Mouse (Mus musculus) stomach, postnatal 0 days (tissue): ENCODE data around the gene Mb. TPM values are rescaled to one million over a fixed set of nuclear protein-coding genes. Genes with fewer than 3 reads are reported as not detected.

Experiments used
- ATAC-seq: fragments of 200-750 bp; cut with Nextera tagmentation; 2 replicates; pipeline ENCODE4 v1.8.0; 2017; ENCODE audit not compliant: low FRiP score, low TSS enrichment
- DNase-seq: peaks from one replicate; pipeline ENCODE4 v3.0.0-alpha.2; 2016; ENCODE audit warnings: low spot score
- H3K27ac ChIP-seq: fragments of 300-500 bp; sonication (generic); replicated peaks from 2 replicates; pipeline ENCODE4 v1.5.1; 2014; ENCODE audit warnings: mild to moderate bottlenecking, control low read depth
- H3K27me3 ChIP-seq: fragments of 300-500 bp; sonication (generic); 2 replicates; pipeline ENCODE4 v1.6.1; 2014; ENCODE audit warnings: low read length; ENCODE audit not compliant: control insufficient read depth, insufficient read depth
- H3K36me3 ChIP-seq: fragments of 300-500 bp; sonication (generic); 2 replicates; pipeline ENCODE4 v1.6.1; 2014; ENCODE audit warnings: low read length, mixed read lengths; ENCODE audit not compliant: control insufficient read depth, insufficient read depth
- H3K4me1 ChIP-seq: fragments of 300-500 bp; sonication (generic); replicated peaks from 2 replicates; pipeline ENCODE4 v1.6.1; 2014; ENCODE audit warnings: antibody characterized with exemption; ENCODE audit not compliant: control insufficient read depth, insufficient read depth
- H3K4me2 ChIP-seq: fragments of 300-500 bp; sonication (generic); replicated peaks from 2 replicates; pipeline ENCODE4 v1.6.1; 2014; ENCODE audit warnings: low read depth, mild to moderate bottlenecking, control low read depth, moderate library complexity
- H3K4me3 ChIP-seq: fragments of 300-500 bp; sonication (generic); 2 replicates; pipeline ENCODE4 v1.5.1; 2014; ENCODE audit warnings: low read depth, low read length, control low read depth
- H3K9ac ChIP-seq: fragments of 300-500 bp; sonication (generic); 2 replicates; pipeline ENCODE4 v1.6.1; 2014; ENCODE audit warnings: mild to moderate bottlenecking, low read length, control low read depth, mixed read lengths
- H3K9me3 ChIP-seq: fragments of 300-500 bp; sonication (generic); 2 replicates; pipeline ENCODE4 v1.6.1; 2016; ENCODE audit warnings: low read length; ENCODE audit not compliant: control insufficient read depth
- CTCF ChIP-seq: IDR thresholded peaks from 2 replicates; pipeline ENCODE4 v1.5.1; 2016; ENCODE audit warnings: antibody characterized with exemption, low read depth, mild to moderate bottlenecking, moderate library complexity
- EP300 ChIP-seq: optimal IDR thresholded peaks from 2 replicates; pipeline ENCODE3; 2016; ENCODE audit warnings: antibody characterized with exemption
- WGBS: fragments of 180-500 bp; shearing (Covaris S2); extraction: QIAGEN DNeasy Blood & Tissue Kit; methylation state at CpG from one replicate; pipeline ENCODE4 v1.1.7; 2014; 5-methylcytosine and 5-hydroxymethylcytosine counted together
- polyA plus RNA-seq: library from polyadenylated mRNA; unstranded; fragments of >200 nt; fragmentation: Nextera tagmentation; extraction: Ambion mirVana; gene quantifications from 2 replicates; pipeline ENCODE4 v1.2.1, GENCODE M21; 2015

Mb gene
- 0.91 and 1.1 TPM in 2 replicates for polyA plus RNA-seq

DNA sequence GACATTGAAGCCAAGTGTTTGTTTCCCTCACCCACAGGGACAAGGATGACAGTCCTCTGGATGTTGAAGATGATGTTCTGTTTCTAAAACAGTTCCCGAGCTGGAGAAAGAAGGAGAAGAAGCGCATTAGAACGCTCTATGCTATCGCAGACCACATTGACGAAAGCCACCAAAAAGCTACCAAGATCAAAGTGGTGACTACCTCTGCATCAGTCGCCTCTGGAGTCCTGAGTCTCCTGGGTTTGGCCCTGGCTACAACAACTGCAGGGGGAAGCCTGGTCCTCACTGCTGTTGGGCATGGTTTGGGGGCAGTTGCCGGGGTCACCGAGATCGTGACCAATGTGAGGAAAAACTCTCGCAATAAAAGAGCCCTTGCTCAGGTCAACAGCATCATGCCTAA lies at the start of gene Mb:
Gene Mb, minus strand, starts transcription at position 101 of the 400 bp plus-strand sequence.
- WGBS: 93% methylated on average over 10 of the region's 10 CpGs
- H3K4me3 ChIP-seq: no peak within 1 kb of the TSS
- H3K4me1 ChIP-seq: no peaks in the 10 kb centered on the region; the same call in 1 of the 2 replicates
- no peak within 1 kb of the TSS for H3K4me2 ChIP-seq
- TF ChIP-seq EP300 (no peak), CTCF (no peak)
- no peaks in the 10 kb centered on the region for H3K36me3 ChIP-seq
- H3K9me3 ChIP-seq: no peaks in the 10 kb centered on the region
- DNase-seq (no peak), ATAC-seq (no peak)
- no peak within 1 kb of the TSS for H3K27ac ChIP-seq
- H3K27me3 ChIP-seq: no peaks in the 10 kb centered on the region
- H3K9ac ChIP-seq: no peak within 1 kb of the TSS

DNA sequence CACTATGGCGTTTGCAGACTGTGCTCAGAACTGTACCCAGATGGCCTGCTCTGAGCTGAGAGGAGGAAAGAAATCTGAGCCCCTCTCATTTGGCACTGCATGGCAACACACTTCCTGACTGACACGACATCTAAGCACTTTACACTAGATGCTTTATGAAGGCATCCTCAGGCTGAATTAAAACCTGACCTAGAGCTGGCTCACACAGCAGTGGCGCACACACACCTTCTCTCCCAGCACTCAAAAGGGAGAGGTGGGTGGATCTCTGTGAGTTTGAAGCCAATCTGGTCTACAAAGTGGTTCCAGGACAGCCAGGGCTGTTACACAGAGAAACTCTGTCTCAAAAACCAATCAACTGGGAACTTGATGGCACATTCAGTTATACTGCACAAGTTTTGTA lies 49.3 kb upstream of the Mb start:
- WGBS: 70% methylated on average over 3 of the region's 3 CpGs
- no peaks in the 10 kb centered on the region for H3K27me3 ChIP-seq
- no peak overlapping the region for H3K27ac ChIP-seq
- H3K9ac ChIP-seq: no peak overlapping the region
- H3K36me3 ChIP-seq: peaks cover 7% of the 10 kb centered on the region
- H3K4me1 ChIP-seq: 0 out of 2 replicates have a peak, but pooled peaks cover 2% of the 10 kb centered on the region
- no peak overlapping the region for H3K4me2 ChIP-seq
- H3K9me3 ChIP-seq: no peaks in the 10 kb centered on the region
- DNase-seq (no peak), ATAC-seq (no peak)
- no peak overlapping the region for H3K4me3 ChIP-seq
- no peak for TF ChIP-seq EP300
- TF ChIP-seq CTCF: no peak

DNA sequence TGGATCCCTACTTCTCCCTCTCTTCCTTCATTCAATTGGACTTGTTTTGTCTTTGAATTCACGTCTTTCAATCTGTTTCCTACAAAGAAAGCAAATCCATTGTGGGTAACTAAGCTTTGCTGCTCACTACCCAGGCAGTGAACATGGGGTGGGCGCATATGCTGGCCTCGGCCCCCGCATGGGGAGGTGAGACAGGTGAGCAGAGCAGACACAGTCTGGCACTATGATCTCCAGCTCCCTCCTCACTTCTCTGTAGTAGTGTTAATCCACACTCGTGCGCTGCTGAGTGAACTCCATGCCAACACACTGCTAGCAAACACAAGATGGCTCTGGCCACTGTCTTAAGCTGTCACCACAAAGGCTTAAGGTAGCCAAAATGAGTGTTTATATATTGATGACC lies 46.9 kb upstream of the Mb start:
- peaks cover 7% of the 10 kb centered on the region for H3K36me3 ChIP-seq
- 89% methylated on average over 6 of the region's 6 CpGs for WGBS
- H3K27me3 ChIP-seq: no peaks in the 10 kb centered on the region
- TF ChIP-seq CTCF (no peak), EP300 (no peak)
- no peak overlapping the region for H3K4me2 ChIP-seq
- H3K27ac ChIP-seq: no peak overlapping the region
- no peaks in the 10 kb centered on the region for H3K9me3 ChIP-seq
- no peak for ATAC-seq
- H3K4me1 ChIP-seq: no peaks in the 10 kb centered on the region
- H3K9ac ChIP-seq: no peak overlapping the region
- no peak for DNase-seq
- H3K4me3 ChIP-seq: no peak overlapping the region

DNA sequence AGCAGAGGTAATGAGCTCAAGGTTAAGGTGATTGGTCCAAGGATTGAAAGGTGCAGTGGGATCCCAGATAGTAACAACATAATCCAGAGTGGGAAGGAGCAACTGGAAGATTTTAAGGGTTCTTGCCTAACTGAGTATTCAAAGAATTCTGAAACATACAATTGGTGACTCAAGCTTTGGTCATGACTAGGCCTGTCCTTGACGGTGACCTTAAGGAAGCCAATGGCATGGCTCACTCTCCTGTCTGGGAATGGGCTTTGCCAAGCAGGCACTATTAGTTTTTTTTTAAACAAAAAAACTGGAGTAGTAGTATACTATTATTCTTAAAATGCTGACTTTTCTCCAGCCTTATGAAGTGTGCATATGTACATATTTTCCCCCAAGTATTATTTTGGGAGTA lies 44.7 kb upstream of the Mb start:
- 88% methylated on average over 1 of the region's 1 CpGs for WGBS
- ATAC-seq (no peak), DNase-seq (no peak)
- no peaks in the 10 kb centered on the region for H3K4me1 ChIP-seq
- no peak for TF ChIP-seq CTCF
- no peak for TF ChIP-seq EP300
- peaks cover 4% of the 10 kb centered on the region for H3K36me3 ChIP-seq
- H3K27ac ChIP-seq: no peak overlapping the region
- H3K4me2 ChIP-seq: no peak overlapping the region
- no peaks in the 10 kb centered on the region for H3K27me3 ChIP-seq
- no peaks in the 10 kb centered on the region for H3K9me3 ChIP-seq
- no peak overlapping the region for H3K4me3 ChIP-seq
- no peak overlapping the region for H3K9ac ChIP-seq

DNA sequence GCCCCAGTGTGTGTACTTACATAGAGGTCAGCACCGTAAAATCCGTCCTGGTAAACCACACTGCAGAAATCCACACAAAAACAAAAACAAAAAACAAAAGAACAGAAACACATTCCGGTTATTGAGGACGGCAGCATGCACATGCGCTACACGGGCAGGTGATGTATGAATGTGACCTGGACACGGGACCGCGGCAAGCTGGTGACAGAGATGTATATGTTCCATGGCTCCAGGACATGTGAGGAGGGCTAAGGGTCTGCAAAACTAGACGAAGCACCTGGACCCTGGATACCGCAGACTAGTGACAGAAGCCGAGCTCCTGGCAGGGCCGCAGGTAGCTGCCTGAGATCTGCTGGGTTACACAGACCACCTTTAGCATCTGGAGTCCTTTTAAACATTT lies 44.0 kb upstream of the Mb start:
- WGBS: 93% methylated on average over 13 of the region's 13 CpGs
- H3K4me3 ChIP-seq: no peak overlapping the region
- no peaks in the 10 kb centered on the region for H3K9me3 ChIP-seq
- no peak overlapping the region for H3K9ac ChIP-seq
- no peaks in the 10 kb centered on the region for H3K4me1 ChIP-seq
- no peak overlapping the region for H3K27ac ChIP-seq
- H3K27me3 ChIP-seq: no peaks in the 10 kb centered on the region
- ATAC-seq (no peak), DNase-seq (no peak)
- H3K4me2 ChIP-seq: no peak overlapping the region
- no peak for TF ChIP-seq EP300
- TF ChIP-seq CTCF: no peak
- H3K36me3 ChIP-seq: peaks cover 4% of the 10 kb centered on the region

DNA sequence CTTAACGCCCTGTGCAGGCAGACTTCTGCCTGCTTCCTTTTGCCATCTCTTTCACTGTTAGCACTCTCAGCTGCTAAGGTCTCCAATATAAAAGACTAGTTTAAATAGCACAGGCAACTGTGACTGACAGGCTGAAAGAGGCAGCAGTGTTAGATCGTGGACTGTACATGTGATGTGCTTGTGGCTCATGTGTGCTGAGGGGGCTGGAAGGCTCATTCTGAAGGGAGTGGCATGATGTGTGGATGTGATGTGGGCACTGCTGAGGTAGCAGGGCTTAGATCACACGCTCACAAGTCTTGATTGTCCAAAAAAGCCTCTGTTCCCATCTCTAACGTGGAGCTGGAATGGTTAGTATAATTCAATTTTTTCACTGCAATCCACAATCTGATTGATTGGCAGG lies 40.9 kb upstream of the Mb start:
- DNase-seq: no peak
- Histone ChIP-seq H3K9ac (no peak overlapping the region), H3K4me1 (no peaks in the 10 kb centered on the region), H3K4me3 (no peak overlapping the region), H3K36me3 (peaks cover 3% of the 10 kb centered on the region), H3K4me2 (no peak overlapping the region), H3K27me3 (no peaks in the 10 kb centered on the region), H3K9me3 (no peaks in the 10 kb centered on the region), H3K27ac (no peak overlapping the region)
- no peak for ATAC-seq
- 73% methylated on average over 4 of the region's 4 CpGs for WGBS
- no peak for TF ChIP-seq EP300
- no peak for TF ChIP-seq CTCF
